Mouse (Mus musculus): ENCODE results near the gene Kazald1. TPM values are rescaled to one million over a fixed set of nuclear protein-coding genes. Genes with fewer than 3 reads are reported as not detected.

The Kazald1 gene
- polyA plus RNA-seq, 1 experiment from 2014 or later = 11.2 TPM

GRCm38 (mm10) chr19:45063565-45064292 is 11.3 kb upstream of the Kazald1 start:
- no peak overlapping the region for H3K9ac ChIP-seq (replicated peaks; ENCODE audit: low read depth)
- H3K4me3 ChIP-seq (ENCODE audit: low read depth, low read length) = no peak overlapping the region
- H3K4me2 ChIP-seq (replicated peaks; ENCODE audit: low read depth, low read length) = no peak overlapping the region
- WGBS = 44% methylated on average over 20 of the region's 20 CpGs
- TF ChIP-seq EP300 (IDR thresholded peaks at IDR 0.05) = no peak
- TF ChIP-seq CTCF (IDR thresholded peaks at IDR 0.05) = peak; percentile 77
- H3K4me1 ChIP-seq (ENCODE audit: insufficient read depth, low read depth, low read length) = no peaks in the 10 kb centered on the region; the same call in 1 of the 2 replicates
- ATAC-seq = peak; percentile 57
- peaks cover 28% of the 10 kb centered on the region for H3K27me3 ChIP-seq (replicated peaks; ENCODE audit: insufficient read depth, low read length)
- no peaks in the 10 kb centered on the region for H3K36me3 ChIP-seq (ENCODE audit: insufficient read depth, low read length)
- H3K27ac ChIP-seq (ENCODE audit: low read length) = no peak overlapping the region
- DNase-seq (ENCODE audit: low spot score) = peak; percentile 65
- no peaks in the 10 kb centered on the region for H3K9me3 ChIP-seq (ENCODE audit: low read length)

GRCm38 (mm10) chr19:45065226-45065625 is 9.8 kb upstream of the Kazald1 start:
- TF ChIP-seq EP300 (IDR thresholded peaks at IDR 0.05) = no peak
- TF ChIP-seq CTCF (IDR thresholded peaks at IDR 0.05) = no peak
- DNase-seq (ENCODE audit: low spot score) (no peak), ATAC-seq (no peak)
- Histone ChIP-seq H3K4me2 (replicated peaks; ENCODE audit: low read depth, low read length) (no peak overlapping the region), H3K36me3 (ENCODE audit: insufficient read depth, low read length) (no peaks in the 10 kb centered on the region), H3K9me3 (ENCODE audit: low read length) (no peaks in the 10 kb centered on the region), H3K4me3 (ENCODE audit: low read depth, low read length) (no peak overlapping the region), H3K27me3 (replicated peaks; ENCODE audit: insufficient read depth, low read length) (peaks cover 28% of the 10 kb centered on the region), H3K9ac (replicated peaks; ENCODE audit: low read depth) (no peak overlapping the region), H3K27ac (ENCODE audit: low read length) (no peak overlapping the region), H3K4me1 (ENCODE audit: insufficient read depth, low read depth, low read length) (no peaks in the 10 kb centered on the region)
- 9% methylated on average over 21 of the region's 21 CpGs for WGBS

GRCm38 (mm10) chr19:45067170-45067569 is 7.9 kb upstream of the Kazald1 start:
- Histone ChIP-seq H3K4me3 (ENCODE audit: low read depth, low read length) (no peak overlapping the region), H3K9me3 (ENCODE audit: low read length) (no peaks in the 10 kb centered on the region), H3K27me3 (replicated peaks; ENCODE audit: insufficient read depth, low read length) (peaks cover 28% of the 10 kb centered on the region), H3K4me2 (replicated peaks; ENCODE audit: low read depth, low read length) (no peak overlapping the region), H3K36me3 (ENCODE audit: insufficient read depth, low read length) (no peaks in the 10 kb centered on the region), H3K4me1 (ENCODE audit: insufficient read depth, low read depth, low read length) (no peaks in the 10 kb centered on the region), H3K9ac (replicated peaks; ENCODE audit: low read depth) (no peak overlapping the region), H3K27ac (ENCODE audit: low read length) (no peak overlapping the region)
- WGBS = 28% methylated on average over 17 of the region's 17 CpGs
- TF ChIP-seq CTCF (IDR thresholded peaks at IDR 0.05) (no peak), EP300 (IDR thresholded peaks at IDR 0.05) (no peak)
- ATAC-seq = no peak
- DNase-seq (ENCODE audit: low spot score) = no peak

- Histone ChIP-seq H3K4me3 (ENCODE audit: low read depth, low read length) (no peak overlapping the region), H3K4me1 (ENCODE audit: insufficient read depth, low read depth, low read length) (no peaks in the 10 kb centered on the region), H3K9me3 (ENCODE audit: low read length) (no peaks in the 10 kb centered on the region), H3K36me3 (ENCODE audit: insufficient read depth, low read length) (no peaks in the 10 kb centered on the region), H3K9ac (replicated peaks; ENCODE audit: low read depth) (no peak overlapping the region), H3K27me3 (replicated peaks; ENCODE audit: insufficient read depth, low read length) (peaks cover 28% of the 10 kb centered on the region), H3K4me2 (replicated peaks; ENCODE audit: low read depth, low read length) (no peak overlapping the region), H3K27ac (ENCODE audit: low read length) (no peak overlapping the region)
- WGBS = 76% methylated on average over 7 of the region's 7 CpGs
- TF ChIP-seq CTCF (IDR thresholded peaks at IDR 0.05) = no peak
- no peak for TF ChIP-seq EP300 (IDR thresholded peaks at IDR 0.05)
- no peak for DNase-seq (ENCODE audit: low spot score)
- no peak for ATAC-seq
Measured at GRCm38 (mm10) chr19:45067758-45068510, 7.1 kb upstream of the Kazald1 start.

- Histone ChIP-seq H3K4me2 (replicated peaks; ENCODE audit: low read depth, low read length) (peak overlapping the region; percentile 97), H3K27ac (ENCODE audit: low read length) (peak overlapping the region; percentile 99), H3K9ac (replicated peaks; ENCODE audit: low read depth) (peak overlapping the region; percentile 95; the same call in 1 of the 2 replicates), H3K4me1 (ENCODE audit: insufficient read depth, low read depth, low read length) (peaks cover 10% of the 10 kb centered on the region), H3K36me3 (ENCODE audit: insufficient read depth, low read length) (no peaks in the 10 kb centered on the region), H3K9me3 (ENCODE audit: low read length) (no peaks in the 10 kb centered on the region), H3K4me3 (ENCODE audit: low read depth, low read length) (peak overlapping the region; percentile 73), H3K27me3 (replicated peaks; ENCODE audit: insufficient read depth, low read length) (peaks cover 27% of the 10 kb centered on the region)
- TF ChIP-seq CTCF (IDR thresholded peaks at IDR 0.05) (peak; percentile 86), EP300 (IDR thresholded peaks at IDR 0.05) (no peak)
- DNase-seq (ENCODE audit: low spot score) (peak; percentile 94), ATAC-seq (peak; percentile 55)
- WGBS = 8% methylated on average over 20 of the region's 20 CpGs
Measured at GRCm38 (mm10) chr19:45073871-45074542, 1.0 kb upstream of the Kazald1 start.
